Mouse (Mus musculus): ENCODE data around the gene Mad1l1. TPM values are rescaled to one million over a fixed set of nuclear protein-coding genes. Genes with fewer than 3 reads are reported as not detected.

Mad1l1 gene
- polyA plus RNA-seq, 1 experiment from 2014 or later, result 32.0 TPM

DNA sequence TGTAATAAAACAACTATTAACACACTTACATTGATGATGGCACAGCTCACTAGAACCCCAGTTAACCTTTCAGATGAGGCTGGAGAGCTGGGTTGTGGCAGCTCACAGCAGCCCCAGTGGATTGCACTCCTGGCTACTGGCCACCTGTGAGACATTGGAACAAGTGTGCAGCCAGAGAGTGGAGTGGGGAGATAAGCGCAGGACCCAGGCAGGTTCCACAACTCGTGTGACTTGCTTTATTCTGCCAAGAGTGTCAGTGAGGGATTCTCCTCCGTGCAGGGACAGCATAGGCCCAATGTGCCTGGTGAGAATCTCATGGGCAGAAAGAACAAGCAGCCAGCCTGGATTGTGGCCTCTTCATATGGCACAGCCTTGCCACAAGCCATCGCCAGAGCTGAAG is 180.0 kb downstream of the Mad1l1 start:
- Histone ChIP-seq H3K4me1 (ENCODE audit: control insufficient read depth, insufficient read depth, low read length) (no peaks in the 10 kb centered on the region), H3K4me2 (ENCODE audit: low read length) (no peak overlapping the region), H3K36me3 (ENCODE audit: control insufficient read depth, insufficient read depth, low read length) (no peaks in the 10 kb centered on the region), H3K27me3 (ENCODE audit: control insufficient read depth, insufficient read depth, low read depth, low read length) (no peaks in the 10 kb centered on the region), H3K4me3 (ENCODE audit: low read depth, low read length) (no peak overlapping the region), H3K27ac (ENCODE audit: low read length) (no peak overlapping the region), H3K9me3 (replicated peaks; ENCODE audit: control insufficient read depth, low read length, poor library complexity, severe bottlenecking) (no peaks in the 10 kb centered on the region), H3K9ac (ENCODE audit: low read depth, low read length) (no peak overlapping the region)
- 83% methylated on average over 4 of the region's 4 CpGs for WGBS
- no peak for ATAC-seq

DNA sequence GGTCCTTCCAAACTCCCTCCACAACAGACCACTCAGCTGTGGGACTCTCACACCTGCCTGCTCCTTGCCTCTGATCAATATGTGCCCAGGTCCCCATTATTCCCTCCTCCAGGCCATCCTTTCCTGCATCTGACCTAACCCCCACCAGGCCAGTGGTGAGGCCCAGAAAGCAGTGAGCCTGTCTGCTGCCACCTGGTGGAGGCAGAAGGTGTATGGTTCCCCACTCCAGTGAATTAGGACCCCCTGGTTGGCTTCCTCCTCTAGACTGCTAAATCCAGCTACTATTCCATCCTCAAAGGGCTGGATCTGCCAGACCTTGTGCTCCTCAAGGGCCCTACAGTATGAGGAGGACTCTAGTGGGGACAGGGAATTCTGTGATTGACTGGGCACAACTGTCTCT is 181.1 kb downstream of the Mad1l1 start:
- H3K9me3 ChIP-seq (replicated peaks; ENCODE audit: control insufficient read depth, low read length, poor library complexity, severe bottlenecking), result no peaks in the 10 kb centered on the region
- 0 out of 2 replicates have a peak, but pooled peaks have one; percentile 42 for ATAC-seq
- H3K9ac ChIP-seq (ENCODE audit: low read depth, low read length), result no peak overlapping the region
- no peaks in the 10 kb centered on the region for H3K27me3 ChIP-seq (ENCODE audit: control insufficient read depth, insufficient read depth, low read depth, low read length)
- no peaks in the 10 kb centered on the region for H3K36me3 ChIP-seq (ENCODE audit: control insufficient read depth, insufficient read depth, low read length)
- no peak overlapping the region for H3K4me3 ChIP-seq (ENCODE audit: low read depth, low read length)
- H3K4me2 ChIP-seq (ENCODE audit: low read length), result no peak overlapping the region
- H3K4me1 ChIP-seq (ENCODE audit: control insufficient read depth, insufficient read depth, low read length), result no peaks in the 10 kb centered on the region
- H3K27ac ChIP-seq (ENCODE audit: low read length), result no peak overlapping the region

DNA sequence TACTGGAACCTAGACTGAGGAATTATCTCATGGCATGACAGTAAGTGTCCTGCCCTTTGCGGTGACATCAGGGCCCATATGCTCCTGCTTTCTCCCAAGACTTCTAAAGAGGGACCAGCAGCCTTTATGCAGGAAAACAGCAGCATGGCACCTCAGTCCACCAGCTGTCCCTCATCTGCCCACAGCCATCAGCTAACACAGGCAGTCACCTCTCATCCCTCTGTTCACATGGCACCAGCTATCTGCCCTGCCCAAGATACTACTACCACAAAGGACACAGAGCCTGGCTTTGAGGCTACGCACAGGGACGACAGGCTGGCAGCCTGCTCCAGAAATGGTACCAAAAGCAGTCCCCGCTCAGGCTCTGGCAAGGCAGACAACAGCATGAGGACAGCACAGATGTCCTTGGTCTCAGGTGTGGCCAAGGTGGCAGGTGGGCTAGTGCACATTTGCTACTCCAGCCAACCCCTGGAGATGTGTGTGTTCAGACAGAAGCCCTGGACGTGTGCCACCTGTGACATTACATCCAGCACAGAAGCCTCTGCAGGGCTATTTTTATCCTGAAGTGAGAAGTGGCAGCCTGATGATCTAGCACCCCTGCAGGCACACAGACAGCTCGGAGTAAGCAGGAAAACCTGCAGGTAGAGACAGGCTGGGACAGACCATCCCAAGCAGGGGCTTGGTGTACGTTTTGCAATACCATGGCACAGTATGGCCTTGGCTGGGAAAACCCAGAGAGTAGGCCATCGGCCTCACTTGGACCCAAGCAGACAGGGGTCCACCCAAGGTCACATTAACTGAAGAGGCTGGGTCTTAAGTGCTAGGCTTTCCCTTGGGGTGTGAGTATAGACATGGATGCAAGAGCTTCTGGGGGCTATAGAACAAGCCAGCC is 185.4 kb downstream of the Mad1l1 start:
- no peaks in the 10 kb centered on the region for H3K9me3 ChIP-seq (replicated peaks; ENCODE audit: control insufficient read depth, low read length, poor library complexity, severe bottlenecking)
- no peaks in the 10 kb centered on the region for H3K4me1 ChIP-seq (ENCODE audit: control insufficient read depth, insufficient read depth, low read length)
- no peaks in the 10 kb centered on the region for H3K36me3 ChIP-seq (ENCODE audit: control insufficient read depth, insufficient read depth, low read length)
- no peak overlapping the region for H3K9ac ChIP-seq (ENCODE audit: low read depth, low read length)
- no peak overlapping the region for H3K27ac ChIP-seq (ENCODE audit: low read length)
- H3K4me3 ChIP-seq (ENCODE audit: low read depth, low read length), result no peak overlapping the region
- H3K4me2 ChIP-seq (ENCODE audit: low read length), result no peak overlapping the region
- H3K27me3 ChIP-seq (ENCODE audit: control insufficient read depth, insufficient read depth, low read depth, low read length), result no peaks in the 10 kb centered on the region
- 91% methylated on average over 8 of the region's 8 CpGs for WGBS
- peak; percentile 5; the same call in 1 of the 2 replicates for ATAC-seq

DNA sequence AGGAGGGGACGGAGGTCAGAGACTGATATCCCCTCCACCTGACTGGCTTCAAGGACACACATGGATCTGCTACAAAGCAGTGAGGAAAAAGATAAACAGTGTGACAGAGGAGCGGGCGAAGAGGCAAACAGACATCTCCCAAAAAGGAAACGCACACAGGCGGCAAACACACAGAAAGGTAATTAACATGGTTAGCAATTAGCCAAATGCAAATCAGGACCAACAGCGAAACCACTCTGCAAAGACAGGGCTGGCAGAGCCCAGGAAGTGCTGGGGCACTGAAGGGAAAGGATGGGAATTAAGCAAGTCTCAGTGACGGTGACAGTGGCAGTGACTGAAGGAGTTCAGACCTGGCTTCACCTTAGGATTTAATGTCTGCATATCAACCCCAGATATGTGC is 187.3 kb downstream of the Mad1l1 start:
- Histone ChIP-seq H3K4me2 (ENCODE audit: low read length) (no peak overlapping the region), H3K36me3 (ENCODE audit: control insufficient read depth, insufficient read depth, low read length) (no peaks in the 10 kb centered on the region), H3K4me1 (ENCODE audit: control insufficient read depth, insufficient read depth, low read length) (peaks cover 3% of the 10 kb centered on the region; the same call in 1 of the 2 replicates), H3K9ac (ENCODE audit: low read depth, low read length) (no peak overlapping the region), H3K4me3 (ENCODE audit: low read depth, low read length) (no peak overlapping the region), H3K27ac (ENCODE audit: low read length) (no peak overlapping the region), H3K27me3 (ENCODE audit: control insufficient read depth, insufficient read depth, low read depth, low read length) (no peaks in the 10 kb centered on the region), H3K9me3 (replicated peaks; ENCODE audit: control insufficient read depth, low read length, poor library complexity, severe bottlenecking) (no peaks in the 10 kb centered on the region)
- no peak for ATAC-seq
- 86% methylated on average over 7 of the region's 7 CpGs for WGBS

DNA sequence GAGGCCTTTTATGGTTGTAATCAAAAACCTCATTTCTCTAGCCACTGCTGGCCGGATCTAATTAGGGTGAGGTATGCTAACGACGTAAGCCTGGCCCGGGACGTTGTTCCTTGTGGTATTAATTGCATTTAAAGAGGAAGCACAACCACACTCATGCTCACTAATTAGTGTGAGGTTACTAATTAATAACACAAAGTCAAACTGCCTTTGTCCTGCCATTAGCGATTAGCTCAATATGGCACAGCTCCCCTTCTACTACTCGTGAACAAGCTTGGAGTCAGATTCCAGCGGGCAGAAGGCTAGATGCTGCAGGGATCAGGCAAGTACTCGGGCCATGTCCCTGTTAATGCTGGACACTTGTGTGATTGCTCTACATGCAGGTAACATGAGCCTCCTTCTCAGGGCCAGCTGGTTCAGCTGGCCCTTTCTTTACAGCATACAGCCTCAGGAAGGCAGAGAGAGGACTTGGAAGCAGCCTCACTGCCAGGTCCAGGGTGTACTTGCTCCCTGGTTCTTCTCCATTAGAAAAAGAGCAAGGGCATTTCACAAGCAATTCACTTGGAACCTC is 192.9 kb downstream of the Mad1l1 start:
- no peaks in the 10 kb centered on the region for H3K27me3 ChIP-seq (ENCODE audit: control insufficient read depth, insufficient read depth, low read depth, low read length)
- H3K4me2 ChIP-seq (ENCODE audit: low read length), result no peak overlapping the region
- H3K9me3 ChIP-seq (replicated peaks; ENCODE audit: control insufficient read depth, low read length, poor library complexity, severe bottlenecking), result no peaks in the 10 kb centered on the region
- no peaks in the 10 kb centered on the region for H3K36me3 ChIP-seq (ENCODE audit: control insufficient read depth, insufficient read depth, low read length)
- ATAC-seq, result no peak
- H3K4me3 ChIP-seq (ENCODE audit: low read depth, low read length), result no peak overlapping the region
- no peak overlapping the region for H3K9ac ChIP-seq (ENCODE audit: low read depth, low read length)
- 48% methylated on average over 9 of the region's 9 CpGs for WGBS
- peaks cover 10% of the 10 kb centered on the region; the same call in 1 of the 2 replicates for H3K4me1 ChIP-seq (ENCODE audit: control insufficient read depth, insufficient read depth, low read length)
- H3K27ac ChIP-seq (ENCODE audit: low read length), result no peak overlapping the region

DNA sequence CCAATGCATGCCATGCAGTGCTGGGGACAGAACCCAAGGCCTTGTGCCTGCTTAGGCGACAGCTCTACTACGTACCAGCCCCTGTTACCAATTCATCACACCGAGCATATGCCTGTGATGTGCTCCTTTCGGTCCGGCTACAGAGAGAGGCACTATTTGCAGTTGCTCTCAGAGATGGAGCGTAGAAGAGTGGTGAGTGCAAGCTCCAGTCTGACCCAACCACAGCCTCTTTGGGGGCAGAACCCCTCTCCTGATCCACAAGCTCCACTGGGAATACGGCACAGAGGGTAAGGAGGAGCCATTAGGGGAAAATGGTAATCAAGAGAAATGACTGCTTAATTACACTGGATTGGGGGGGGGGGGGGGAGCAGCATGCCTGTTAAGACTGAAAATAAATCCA is 193.4 kb downstream of the Mad1l1 start:
- Histone ChIP-seq H3K4me3 (ENCODE audit: low read depth, low read length) (no peak overlapping the region), H3K27ac (ENCODE audit: low read length) (no peak overlapping the region), H3K4me2 (ENCODE audit: low read length) (no peak overlapping the region), H3K4me1 (ENCODE audit: control insufficient read depth, insufficient read depth, low read length) (peaks cover 10% of the 10 kb centered on the region; the same call in 1 of the 2 replicates), H3K27me3 (ENCODE audit: control insufficient read depth, insufficient read depth, low read depth, low read length) (no peaks in the 10 kb centered on the region), H3K9me3 (replicated peaks; ENCODE audit: control insufficient read depth, low read length, poor library complexity, severe bottlenecking) (no peaks in the 10 kb centered on the region), H3K36me3 (ENCODE audit: control insufficient read depth, insufficient read depth, low read length) (no peaks in the 10 kb centered on the region), H3K9ac (ENCODE audit: low read depth, low read length) (no peak overlapping the region)
- WGBS, result 74% methylated on average over 7 of the region's 7 CpGs
- no peak for ATAC-seq

DNA sequence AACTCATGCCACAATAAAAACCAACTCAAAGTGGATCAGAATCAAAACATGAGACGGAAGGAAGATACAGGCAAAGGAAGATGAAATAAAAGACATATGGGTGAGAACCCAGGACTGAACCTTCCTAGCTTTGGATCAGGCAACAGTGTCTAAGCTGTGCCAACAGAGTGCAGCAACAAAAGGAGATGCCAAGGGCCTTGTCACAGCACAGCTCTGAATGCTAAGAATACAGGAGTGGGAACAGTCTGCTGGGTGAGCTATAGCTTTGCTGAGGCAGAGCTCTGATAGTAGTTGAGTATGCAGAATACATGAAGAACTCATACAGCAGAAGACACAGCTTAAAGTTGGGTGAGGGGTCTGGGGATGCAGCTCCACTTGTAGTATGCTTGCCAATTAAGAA is 196.7 kb downstream of the Mad1l1 start:
- WGBS, result 100% methylated on average over 1 of the region's 1 CpGs
- H3K36me3 ChIP-seq (ENCODE audit: control insufficient read depth, insufficient read depth, low read length), result no peaks in the 10 kb centered on the region
- H3K9ac ChIP-seq (ENCODE audit: low read depth, low read length), result no peak overlapping the region
- H3K27me3 ChIP-seq (ENCODE audit: control insufficient read depth, insufficient read depth, low read depth, low read length), result no peaks in the 10 kb centered on the region
- H3K4me1 ChIP-seq (ENCODE audit: control insufficient read depth, insufficient read depth, low read length), result peaks cover 20% of the 10 kb centered on the region; the same call in 1 of the 2 replicates
- H3K4me3 ChIP-seq (ENCODE audit: low read depth, low read length), result no peak overlapping the region
- no peak for ATAC-seq
- no peak overlapping the region for H3K4me2 ChIP-seq (ENCODE audit: low read length)
- H3K27ac ChIP-seq (ENCODE audit: low read length), result no peak overlapping the region
- no peaks in the 10 kb centered on the region for H3K9me3 ChIP-seq (replicated peaks; ENCODE audit: control insufficient read depth, low read length, poor library complexity, severe bottlenecking)

DNA sequence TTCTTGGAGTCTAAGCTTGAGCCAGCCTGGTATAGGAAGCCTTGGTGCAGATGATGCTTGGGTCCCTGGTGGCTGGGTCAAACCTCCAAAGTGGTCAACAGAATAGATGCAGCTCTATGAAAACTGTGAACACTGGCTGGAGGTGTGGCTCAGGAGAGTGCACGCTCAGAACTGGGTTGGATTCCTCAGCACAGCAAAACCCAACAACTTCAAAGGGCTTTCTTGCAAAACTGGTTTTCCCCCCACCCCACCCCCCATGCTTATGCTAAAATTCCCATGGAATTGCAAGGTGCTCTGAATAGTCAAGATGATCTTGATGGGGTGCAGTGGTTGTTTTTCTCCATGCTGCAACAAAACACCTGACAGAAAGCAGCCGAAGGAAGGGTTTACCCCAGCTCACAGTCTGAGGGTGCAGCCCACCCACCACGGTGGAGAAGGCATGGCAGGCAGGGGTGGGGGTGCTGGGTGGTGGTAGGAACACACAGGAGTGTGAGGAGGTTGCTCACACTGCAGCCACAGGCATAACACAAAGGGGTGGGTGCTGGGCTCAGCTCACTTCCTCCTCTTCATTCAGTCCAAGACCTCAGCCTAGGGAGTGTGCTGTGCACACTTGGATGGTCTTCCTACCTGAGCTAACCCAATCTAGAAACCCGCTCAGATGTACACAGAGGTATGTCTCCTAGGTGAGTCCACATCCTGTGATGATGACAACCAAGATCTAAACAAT is 197.5 kb downstream of the Mad1l1 start:
- Histone ChIP-seq H3K27ac (ENCODE audit: low read length) (no peak overlapping the region), H3K27me3 (ENCODE audit: control insufficient read depth, insufficient read depth, low read depth, low read length) (no peaks in the 10 kb centered on the region), H3K4me3 (ENCODE audit: low read depth, low read length) (no peak overlapping the region), H3K9me3 (replicated peaks; ENCODE audit: control insufficient read depth, low read length, poor library complexity, severe bottlenecking) (no peaks in the 10 kb centered on the region), H3K4me1 (ENCODE audit: control insufficient read depth, insufficient read depth, low read length) (peaks cover 15% of the 10 kb centered on the region; the same call in 1 of the 2 replicates), H3K4me2 (ENCODE audit: low read length) (no peak overlapping the region), H3K9ac (ENCODE audit: low read depth, low read length) (no peak overlapping the region), H3K36me3 (ENCODE audit: control insufficient read depth, insufficient read depth, low read length) (no peaks in the 10 kb centered on the region)
- ATAC-seq, result no peak
- 81% methylated on average over 4 of the region's 4 CpGs for WGBS

DNA sequence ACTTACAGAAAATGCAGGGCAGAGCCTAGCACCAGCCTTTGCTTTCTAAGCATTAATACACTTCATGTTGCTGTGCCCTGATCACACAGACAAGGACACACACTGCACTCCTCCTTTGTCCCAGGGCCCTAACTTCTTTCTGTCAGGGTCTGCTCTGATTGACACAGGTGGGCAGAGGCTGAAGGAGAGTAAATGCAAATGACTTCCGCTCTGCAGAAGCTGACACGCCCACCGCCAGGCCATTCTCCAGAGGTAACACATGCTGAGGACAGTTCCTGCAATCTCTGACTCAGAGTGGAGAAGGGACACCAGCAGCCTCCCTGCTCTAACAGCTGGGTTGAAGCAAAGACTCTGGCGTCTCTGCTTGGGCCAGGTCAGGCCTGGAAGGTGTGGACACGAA is 198.2 kb downstream of the Mad1l1 start:
- peaks cover 12% of the 10 kb centered on the region; the same call in 1 of the 2 replicates for H3K4me1 ChIP-seq (ENCODE audit: control insufficient read depth, insufficient read depth, low read length)
- no peak overlapping the region for H3K4me3 ChIP-seq (ENCODE audit: low read depth, low read length)
- no peak overlapping the region for H3K4me2 ChIP-seq (ENCODE audit: low read length)
- no peak overlapping the region for H3K9ac ChIP-seq (ENCODE audit: low read depth, low read length)
- no peak overlapping the region for H3K27ac ChIP-seq (ENCODE audit: low read length)
- H3K36me3 ChIP-seq (ENCODE audit: control insufficient read depth, insufficient read depth, low read length), result no peaks in the 10 kb centered on the region
- H3K27me3 ChIP-seq (ENCODE audit: control insufficient read depth, insufficient read depth, low read depth, low read length), result no peaks in the 10 kb centered on the region
- H3K9me3 ChIP-seq (replicated peaks; ENCODE audit: control insufficient read depth, low read length, poor library complexity, severe bottlenecking), result no peaks in the 10 kb centered on the region
- WGBS, result 53% methylated on average over 5 of the region's 5 CpGs
- no peak for ATAC-seq

Measured in midbrain, embryonic 16.5 days (tissue).